Mouse (Mus musculus) erythroblast, adult 5-6 weeks (primary cell): ENCODE data around the gene Tspan4. TPM values are rescaled to one million over a fixed set of nuclear protein-coding genes. Genes with fewer than 3 reads are reported as not detected.

Experiments used
- ATAC-seq: replicated peaks from 2 replicates; pipeline ENCODE4 v1.8.0; 2016; ENCODE audit warnings: moderate number of reproducible peaks, mild to moderate bottlenecking, moderate TSS enrichment, inconsistent platforms; ENCODE audit not compliant: poor library complexity, low FRiP score, severe bottlenecking
- total RNA-seq, 2 experiments: library from RNA; stranded (forward) in 1 of 2; stranded (reverse) in 1 of 2; fragments of 150-400 nt in 1 of 2; fragments of 200-764, 138-1000 nt in 1 of 2; gene quantifications; 2 replicates each; pipeline versions ENCODE4 v1.2.3 to v1.2.4; 2015 to 2017; ENCODE audit warnings: low replicate concordance in 2 of 2

Gene Tspan4
- total RNA-seq, 2 experiments from 2014 or later: 0.58 to 7.7 TPM

- ATAC-seq: no peak
These were observed 15.7 kb upstream of the Tspan4 start for GRCm38 (mm10) chr7:141459301-141459711.

GRCm38 (mm10) chr7:141460001-141460390, 15.0 kb upstream of the Tspan4 start:
- ATAC-seq: no peak

- ATAC-seq: no peak
These were observed 14.5 kb upstream of the Tspan4 start, which contains the start of gene Cracr2b for GRCm38 (mm10) chr7:141460391-141461113. Gene Cracr2b, plus strand, starts transcription at chr7:141461094.

- ATAC-seq: no peak
These were observed 13.3 kb upstream of the Tspan4 start for GRCm38 (mm10) chr7:141461521-141462332.

- ATAC-seq: no peak
These were observed 12.7 kb upstream of the Tspan4 start for GRCm38 (mm10) chr7:141462333-141462821.

GRCm38 (mm10) chr7:141463824-141464602, 11.0 kb upstream of the Tspan4 start:
- ATAC-seq: no peak

GRCm38 (mm10) chr7:141464603-141465201, 10.3 kb upstream of the Tspan4 start:
- ATAC-seq: no peak

DNA sequence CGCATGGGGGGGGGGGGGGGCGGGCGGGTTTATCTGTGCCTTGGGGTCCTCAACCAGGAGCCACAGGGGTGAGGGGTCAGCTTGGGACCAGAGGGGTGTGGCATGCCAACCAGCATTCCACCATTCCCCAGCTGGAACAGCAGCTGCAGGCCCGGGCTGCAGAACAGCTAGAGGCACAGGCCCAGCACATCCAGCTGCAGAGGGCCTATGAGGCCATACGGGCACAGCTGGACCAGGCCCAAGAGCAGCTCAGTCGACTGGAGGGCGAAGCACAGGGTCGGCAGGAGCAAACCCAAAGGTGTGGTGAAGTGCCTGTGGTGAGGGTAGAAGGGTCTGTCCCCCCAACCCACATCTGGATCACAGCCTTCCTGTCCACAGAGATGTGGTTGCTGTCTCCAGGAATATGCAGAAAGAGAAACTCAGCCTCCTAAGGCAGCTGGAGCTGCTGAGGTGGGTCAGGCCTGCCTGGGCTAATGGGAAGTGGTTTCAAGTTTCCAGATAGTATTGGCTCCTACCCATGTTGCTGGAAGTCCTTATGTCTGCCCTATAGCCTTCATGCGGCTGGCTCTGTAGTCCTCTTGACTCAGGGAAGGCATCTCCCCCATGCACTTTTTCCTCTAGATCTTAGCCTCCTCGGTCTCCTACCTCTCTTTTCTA, 9.5 kb upstream of the Tspan4 start:
- ATAC-seq: no peak

- ATAC-seq: no peak
These were observed 9.0 kb upstream of the Tspan4 start for GRCm38 (mm10) chr7:141466045-141466394.

GRCm38 (mm10) chr7:141466607-141467148, 8.4 kb upstream of the Tspan4 start:
- ATAC-seq: peak; percentile 7

- peak; percentile 71 for ATAC-seq
These were observed 7.6 kb upstream of the Tspan4 start, which contains the start of gene Cd151 for GRCm38 (mm10) chr7:141467230-141468030. Gene Cd151, plus strand, starts transcription at chr7:141467392.

DNA sequence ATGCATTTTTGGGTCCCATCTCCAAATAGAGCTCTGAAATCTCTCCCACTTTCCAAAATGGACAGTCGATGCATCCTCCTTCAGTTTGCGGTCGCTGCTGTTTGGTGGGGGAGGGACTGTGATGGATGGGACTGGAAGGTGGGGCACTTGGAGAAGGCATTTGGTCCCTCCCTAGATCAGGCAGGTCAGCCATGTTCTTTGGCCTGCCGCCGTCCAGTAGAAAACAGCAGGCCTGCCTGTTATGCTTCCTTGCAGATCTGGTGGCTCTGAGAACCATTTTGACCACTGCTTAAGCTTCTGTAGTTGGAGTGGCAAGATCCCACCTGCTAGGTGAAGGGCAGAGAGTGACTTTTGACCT, 6.9 kb upstream of the Tspan4 start:
- peak; percentile 10; the same call in 1 of the 2 replicates for ATAC-seq

DNA sequence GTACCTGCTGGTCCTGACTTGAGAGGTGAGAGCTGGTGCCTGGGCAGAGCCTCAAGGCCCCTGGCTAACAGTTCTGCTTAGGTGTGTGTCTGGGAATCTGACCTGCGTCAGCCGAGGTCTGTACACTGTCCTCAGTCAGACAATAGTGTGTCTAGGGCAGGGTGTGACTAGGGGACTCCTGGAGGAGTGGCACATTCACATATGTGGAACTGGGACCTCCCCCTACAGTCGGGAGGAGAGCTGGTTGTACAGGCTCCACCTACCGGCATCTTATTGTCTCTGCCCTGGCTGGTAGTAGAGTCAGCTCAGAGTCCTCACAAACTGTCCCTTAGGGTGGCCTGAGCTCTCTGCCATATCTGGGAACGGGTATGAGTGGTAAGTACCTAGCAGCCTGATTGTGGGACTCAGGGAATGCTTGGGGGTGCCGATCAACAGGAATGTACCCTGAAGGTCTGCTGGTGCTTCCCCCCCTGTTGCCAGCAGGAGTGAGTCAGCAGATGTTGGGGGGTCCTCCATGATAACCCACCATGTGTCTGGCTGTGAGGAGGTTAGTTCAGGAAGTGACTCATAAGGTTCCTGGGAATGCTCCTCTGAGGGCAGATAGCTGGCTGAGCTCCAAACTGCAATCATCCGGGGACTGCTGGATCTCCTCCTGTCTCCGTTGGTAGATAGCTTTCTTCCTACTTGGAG, 6.4 kb upstream of the Tspan4 start:
- ATAC-seq: peak; percentile 43

GRCm38 (mm10) chr7:141469352-141469751, 5.7 kb upstream of the Tspan4 start:
- no peak for ATAC-seq

DNA sequence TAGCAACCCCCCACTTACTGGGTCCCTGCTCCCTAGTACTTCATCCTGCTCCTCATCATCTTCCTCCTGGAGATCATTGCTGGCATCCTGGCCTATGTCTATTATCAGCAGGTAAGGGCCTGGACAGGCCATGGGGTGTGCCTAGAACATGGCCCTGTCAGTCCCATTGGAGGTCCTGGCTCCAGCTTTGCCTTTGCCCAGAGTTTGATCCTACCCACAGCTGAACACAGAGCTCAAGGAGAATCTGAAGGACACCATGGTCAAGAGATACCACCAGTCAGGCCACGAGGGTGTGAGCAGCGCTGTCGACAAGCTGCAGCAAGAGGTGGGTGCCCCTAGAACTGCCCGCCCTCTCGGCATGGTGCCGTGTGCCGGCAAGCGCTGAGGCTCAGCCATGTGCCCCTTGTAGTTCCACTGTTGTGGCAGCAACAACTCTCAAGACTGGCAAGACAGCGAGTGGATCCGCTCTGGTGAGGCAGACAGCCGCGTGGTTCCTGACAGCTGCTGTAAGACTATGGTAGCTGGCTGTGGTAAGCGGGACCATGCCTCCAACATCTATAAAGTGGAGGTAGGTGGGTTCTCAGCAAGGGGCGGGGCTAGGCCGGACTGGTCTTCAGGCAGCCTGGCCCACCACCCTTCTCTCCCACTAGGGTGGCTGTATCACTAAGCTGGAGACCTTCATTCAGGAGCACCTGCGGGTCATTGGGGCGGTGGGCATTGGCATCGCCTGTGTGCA, 5.0 kb upstream of the Tspan4 start:
- ATAC-seq: no peak

DNA sequence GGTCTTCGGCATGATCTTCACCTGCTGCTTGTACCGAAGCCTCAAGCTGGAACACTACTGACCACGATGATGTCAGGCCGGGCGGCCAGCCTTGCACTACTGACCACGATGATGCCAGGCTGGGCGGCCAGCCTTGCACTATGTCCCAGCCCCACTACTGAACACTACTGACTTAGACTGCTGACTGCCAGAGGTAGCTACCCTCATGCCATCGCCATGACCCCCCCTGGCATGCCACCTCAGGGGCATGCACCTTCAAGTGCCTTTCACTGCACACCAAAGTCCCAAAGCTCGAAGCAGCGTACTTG, 4.4 kb upstream of the Tspan4 start:
- ATAC-seq: no peak

- ATAC-seq: no peak
These were observed 3.8 kb upstream of the Tspan4 start for GRCm38 (mm10) chr7:141471236-141471635.
